Mouse (Mus musculus): ENCODE measurements around the gene Mad1l1. TPM values are rescaled to one million over a fixed set of nuclear protein-coding genes. Genes with fewer than 3 reads are reported as not detected.

Mad1l1 gene
- polyA plus RNA-seq, 1 experiment from 2014 or later = 44.2 TPM

DNA sequence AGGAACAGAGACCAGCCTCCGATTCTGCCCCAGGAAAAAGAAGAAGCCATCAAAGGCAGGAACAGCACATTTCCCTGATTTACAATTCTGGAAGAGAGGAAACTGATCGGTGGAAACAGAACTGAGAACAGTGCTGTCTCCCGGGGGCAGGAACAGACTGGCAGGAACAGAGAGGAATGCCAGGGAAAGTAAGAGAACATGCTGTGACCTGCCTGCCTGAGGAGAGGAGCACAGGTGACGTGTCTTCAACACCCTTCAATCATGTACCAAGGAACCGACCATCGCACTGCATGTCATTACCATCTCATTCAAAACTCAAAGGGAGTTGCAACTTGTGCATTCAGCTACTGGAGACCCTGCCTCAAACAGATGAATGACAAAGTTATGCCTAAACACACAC is 44.6 kb downstream of the Mad1l1 start:
- ATAC-seq (ENCODE audit: low FRiP score) = no peak
- Histone ChIP-seq H3K9me3 (ENCODE audit: control insufficient read depth, low read length) (no peaks in the 10 kb centered on the region), H3K36me3 (ENCODE audit: control insufficient read depth, insufficient read depth, low read length) (no peaks in the 10 kb centered on the region), H3K4me2 (no peak overlapping the region), H3K27me3 (ENCODE audit: control insufficient read depth, insufficient read depth, low read length) (no peaks in the 10 kb centered on the region), H3K9ac (ENCODE audit: low read length) (no peak overlapping the region), H3K4me1 (ENCODE audit: control insufficient read depth, insufficient read depth, low read length) (no peaks in the 10 kb centered on the region), H3K4me3 (ENCODE audit: low read depth, low read length) (no peak overlapping the region), H3K27ac (ENCODE audit: low read depth, low read length) (no peak overlapping the region)
- no peak for DNase-seq (ENCODE audit: low spot score, missing footprints)
- WGBS = 85% methylated on average over 6 of the region's 6 CpGs

DNA sequence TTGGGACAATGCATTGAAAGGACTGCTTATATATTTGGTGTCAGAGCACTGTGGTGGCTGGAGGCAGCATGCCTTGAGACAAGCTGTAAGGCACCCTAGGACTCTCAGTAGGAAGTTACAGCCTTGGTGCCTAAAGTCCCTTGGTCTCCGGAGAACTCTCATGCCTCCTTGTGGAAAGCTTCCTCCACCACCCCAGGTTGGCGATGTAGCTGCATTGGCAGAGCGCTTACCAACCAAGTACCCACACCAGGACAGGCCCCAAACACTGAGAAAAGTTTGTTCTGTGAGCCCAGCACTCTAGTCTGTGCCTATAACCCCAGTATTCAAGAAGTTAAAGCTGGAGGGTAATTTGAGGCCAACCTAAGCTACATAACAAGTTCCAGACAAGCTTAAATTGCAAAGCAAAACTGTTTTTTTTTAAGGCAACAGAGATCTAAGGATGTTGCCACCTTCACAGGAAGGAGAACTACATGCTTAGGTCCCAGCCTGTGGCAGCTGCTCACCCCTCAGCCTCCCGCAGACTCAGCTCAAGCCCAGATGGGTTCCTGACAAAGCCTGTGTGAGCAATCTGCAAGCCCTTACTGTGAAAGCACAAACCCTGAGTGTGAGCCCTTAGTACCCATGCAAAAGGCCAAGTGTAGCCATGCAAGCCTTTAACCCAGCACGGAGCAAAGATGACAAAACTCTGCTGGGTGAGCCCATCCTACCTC is 50.2 kb downstream of the Mad1l1 start:
- no peaks in the 10 kb centered on the region for H3K36me3 ChIP-seq (ENCODE audit: control insufficient read depth, insufficient read depth, low read length)
- H3K9ac ChIP-seq (ENCODE audit: low read length) = no peak overlapping the region
- H3K27me3 ChIP-seq (ENCODE audit: control insufficient read depth, insufficient read depth, low read length) = no peaks in the 10 kb centered on the region
- no peak for ATAC-seq (ENCODE audit: low FRiP score)
- H3K4me1 ChIP-seq (ENCODE audit: control insufficient read depth, insufficient read depth, low read length) = no peaks in the 10 kb centered on the region
- no peak overlapping the region for H3K4me2 ChIP-seq
- DNase-seq (ENCODE audit: low spot score, missing footprints) = peak; percentile 8
- H3K9me3 ChIP-seq (ENCODE audit: control insufficient read depth, low read length) = no peaks in the 10 kb centered on the region
- H3K27ac ChIP-seq (ENCODE audit: low read depth, low read length) = no peak overlapping the region
- WGBS = 93% methylated on average over 5 of the region's 5 CpGs
- no peak overlapping the region for H3K4me3 ChIP-seq (ENCODE audit: low read depth, low read length)

DNA sequence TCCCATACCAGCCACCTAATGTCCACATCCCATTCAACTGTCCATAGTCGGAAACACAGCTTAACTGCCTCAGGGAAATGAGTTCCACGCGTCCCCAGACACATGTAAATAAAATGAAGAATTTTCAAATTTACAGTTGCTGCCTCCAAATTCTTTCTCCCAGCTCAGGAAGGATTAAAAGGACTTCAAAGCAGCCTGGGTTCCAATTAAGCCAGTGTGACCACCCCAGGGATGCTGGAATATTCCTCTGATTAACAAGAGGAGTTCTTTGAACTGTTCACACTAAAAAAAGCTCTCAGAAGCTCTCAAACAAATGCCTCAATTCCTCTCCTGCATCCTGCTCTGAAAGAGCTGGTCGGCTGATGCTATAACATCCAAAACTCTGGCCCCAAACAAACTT is 53.0 kb downstream of the Mad1l1 start:
- DNase-seq (ENCODE audit: low spot score, missing footprints) = no peak
- Histone ChIP-seq H3K9ac (ENCODE audit: low read length) (no peak overlapping the region), H3K27me3 (ENCODE audit: control insufficient read depth, insufficient read depth, low read length) (no peaks in the 10 kb centered on the region), H3K9me3 (ENCODE audit: control insufficient read depth, low read length) (no peaks in the 10 kb centered on the region), H3K4me3 (ENCODE audit: low read depth, low read length) (no peak overlapping the region), H3K4me1 (ENCODE audit: control insufficient read depth, insufficient read depth, low read length) (peaks cover 22% of the 10 kb centered on the region), H3K36me3 (ENCODE audit: control insufficient read depth, insufficient read depth, low read length) (no peaks in the 10 kb centered on the region), H3K4me2 (no peak overlapping the region), H3K27ac (ENCODE audit: low read depth, low read length) (no peak overlapping the region)
- ATAC-seq (ENCODE audit: low FRiP score) = no peak
- 80% methylated on average over 4 of the region's 4 CpGs for WGBS

DNA sequence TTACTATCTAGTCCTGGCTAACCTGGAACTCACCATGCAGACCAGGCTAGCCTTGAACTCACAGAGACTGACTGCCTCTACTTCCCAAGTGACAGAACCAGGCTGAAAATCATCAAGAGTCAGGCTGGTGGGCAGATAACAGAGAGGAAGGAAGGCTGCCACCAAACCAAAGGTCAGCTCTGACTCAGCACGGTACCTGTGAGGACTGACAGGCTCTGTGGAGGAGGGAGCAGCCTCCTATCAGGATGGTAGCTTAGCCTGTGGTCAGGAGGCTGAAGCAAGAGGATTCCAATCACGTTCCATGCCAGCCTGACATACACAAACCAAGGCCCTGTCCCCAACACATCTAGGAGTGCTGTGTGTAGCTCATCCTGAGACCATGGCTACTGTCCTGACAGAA is 54.3 kb downstream of the Mad1l1 start:
- no peaks in the 10 kb centered on the region for H3K27me3 ChIP-seq (ENCODE audit: control insufficient read depth, insufficient read depth, low read length)
- H3K27ac ChIP-seq (ENCODE audit: low read depth, low read length) = no peak overlapping the region
- H3K4me2 ChIP-seq = no peak overlapping the region
- no peaks in the 10 kb centered on the region for H3K9me3 ChIP-seq (ENCODE audit: control insufficient read depth, low read length)
- H3K4me3 ChIP-seq (ENCODE audit: low read depth, low read length) = no peak overlapping the region
- H3K9ac ChIP-seq (ENCODE audit: low read length) = no peak overlapping the region
- 83% methylated on average over 2 of the region's 2 CpGs for WGBS
- ATAC-seq (ENCODE audit: low FRiP score) (no peak), DNase-seq (ENCODE audit: low spot score, missing footprints) (no peak)
- H3K4me1 ChIP-seq (ENCODE audit: control insufficient read depth, insufficient read depth, low read length) = peaks cover 22% of the 10 kb centered on the region
- no peaks in the 10 kb centered on the region for H3K36me3 ChIP-seq (ENCODE audit: control insufficient read depth, insufficient read depth, low read length)

DNA sequence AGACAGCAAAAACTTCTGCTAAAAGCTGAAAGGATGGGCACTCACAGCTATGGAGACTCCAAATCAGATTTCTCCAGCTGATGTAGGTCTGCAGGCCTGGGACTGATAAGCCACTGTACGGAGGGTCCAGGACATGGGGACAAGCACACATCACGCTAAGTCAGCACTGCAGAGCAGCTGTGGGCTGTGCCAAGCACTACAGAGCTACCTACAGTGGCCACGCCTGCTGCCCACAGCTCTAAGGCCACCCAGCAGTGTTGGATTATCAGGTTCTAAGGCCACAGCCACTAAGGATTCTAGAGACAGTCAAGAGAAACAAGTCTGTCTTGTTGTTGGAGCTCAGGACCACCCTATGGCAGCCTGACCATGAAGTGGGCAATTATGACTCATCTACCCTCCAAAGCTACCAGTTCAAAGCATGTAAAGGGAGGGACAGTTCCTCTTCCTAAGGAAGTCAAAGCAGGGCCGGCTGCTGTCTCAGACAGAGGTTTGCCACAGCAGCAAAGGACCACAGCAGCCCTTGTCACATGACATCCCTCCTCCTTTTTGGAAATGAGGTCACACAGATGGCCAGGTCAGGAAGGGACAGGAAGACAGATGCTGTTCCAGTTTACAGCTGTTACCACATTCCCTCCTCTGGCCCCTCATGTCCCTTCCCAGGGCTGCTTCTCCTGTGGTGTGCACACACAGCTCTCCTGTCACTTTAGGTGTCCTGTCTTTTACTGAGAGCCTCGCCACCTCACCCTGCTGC is 56.4 kb downstream of the Mad1l1 start:
- peak overlapping the region; percentile 77 for H3K27ac ChIP-seq (ENCODE audit: low read depth, low read length)
- no peaks in the 10 kb centered on the region; the same call in 1 of the 2 replicates for H3K36me3 ChIP-seq (ENCODE audit: control insufficient read depth, insufficient read depth, low read length)
- H3K9me3 ChIP-seq (ENCODE audit: control insufficient read depth, low read length) = no peaks in the 10 kb centered on the region
- H3K4me3 ChIP-seq (ENCODE audit: low read depth, low read length) = no peak overlapping the region
- WGBS = 70% methylated on average over 5 of the region's 5 CpGs
- peak overlapping the region; percentile 37; the same call in 1 of the 2 replicates for H3K9ac ChIP-seq (ENCODE audit: low read length)
- no peaks in the 10 kb centered on the region for H3K27me3 ChIP-seq (ENCODE audit: control insufficient read depth, insufficient read depth, low read length)
- ATAC-seq (ENCODE audit: low FRiP score) = peak; percentile 25
- H3K4me1 ChIP-seq (ENCODE audit: control insufficient read depth, insufficient read depth, low read length) = peaks cover 22% of the 10 kb centered on the region
- DNase-seq (ENCODE audit: low spot score, missing footprints) = peak; percentile 89
- no peak overlapping the region for H3K4me2 ChIP-seq

DNA sequence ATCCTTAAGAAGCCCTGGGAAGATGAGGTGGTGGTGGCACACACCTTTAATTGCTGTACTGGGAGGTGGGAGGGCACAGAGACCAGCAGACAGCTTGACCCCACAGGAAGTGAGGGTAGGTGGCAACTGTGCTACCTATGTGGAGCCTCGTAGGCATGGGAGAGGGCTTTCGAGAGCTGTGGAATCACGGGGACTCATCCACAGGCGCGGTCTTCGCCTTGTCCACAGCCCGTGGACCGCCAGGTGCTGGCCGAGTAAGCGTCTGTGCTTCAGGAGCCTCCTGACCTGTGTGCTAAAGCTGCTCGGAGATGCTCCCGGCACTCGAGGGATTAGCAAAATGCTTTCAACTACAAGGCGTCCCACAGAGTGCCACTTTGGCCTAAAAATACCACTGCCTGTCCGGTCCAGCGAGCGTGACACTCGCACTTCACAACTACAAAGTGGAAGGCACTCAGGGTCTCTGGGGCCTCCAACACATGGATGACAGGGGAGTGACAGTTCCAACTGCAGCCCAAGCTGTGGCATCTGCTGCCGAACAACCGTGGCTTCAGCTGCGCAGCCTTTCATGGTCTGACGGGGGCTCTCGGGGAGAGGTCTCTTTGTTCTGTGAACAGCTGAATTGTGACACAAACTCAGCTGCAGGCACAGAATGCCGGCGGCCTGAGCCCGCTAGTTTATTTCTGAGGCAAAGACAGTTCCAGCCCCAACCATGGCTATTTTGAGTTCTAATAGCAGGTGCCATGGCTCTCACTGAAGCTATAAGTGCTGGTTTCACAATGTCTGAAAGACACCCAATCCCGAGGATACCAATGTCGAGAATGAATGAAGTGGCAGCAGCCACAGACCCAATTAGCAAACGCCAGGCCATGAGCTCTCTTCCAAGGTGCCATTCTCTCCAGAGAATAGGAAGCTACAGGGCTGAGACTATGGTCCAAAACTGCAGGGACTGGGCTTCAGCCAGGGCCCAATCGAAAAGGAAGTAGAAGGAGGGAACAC is 57.3 kb downstream of the Mad1l1 start:
- peak overlapping the region; percentile 37; the same call in 1 of the 2 replicates for H3K9ac ChIP-seq (ENCODE audit: low read length)
- no peak overlapping the region for H3K4me3 ChIP-seq (ENCODE audit: low read depth, low read length)
- H3K36me3 ChIP-seq (ENCODE audit: control insufficient read depth, insufficient read depth, low read length) = no peaks in the 10 kb centered on the region; the same call in 1 of the 2 replicates
- WGBS = 21% methylated on average over 30 of the region's 30 CpGs
- H3K27ac ChIP-seq (ENCODE audit: low read depth, low read length) = peak overlapping the region; percentile 77
- H3K4me2 ChIP-seq = 0 out of 2 replicates have a peak overlapping the region, but pooled peaks have one; percentile 6
- H3K9me3 ChIP-seq (ENCODE audit: control insufficient read depth, low read length) = no peaks in the 10 kb centered on the region
- H3K27me3 ChIP-seq (ENCODE audit: control insufficient read depth, insufficient read depth, low read length) = no peaks in the 10 kb centered on the region
- ATAC-seq (ENCODE audit: low FRiP score) (peak; percentile 82), DNase-seq (ENCODE audit: low spot score, missing footprints) (peak; percentile 93)
- peaks cover 22% of the 10 kb centered on the region for H3K4me1 ChIP-seq (ENCODE audit: control insufficient read depth, insufficient read depth, low read length)

DNA sequence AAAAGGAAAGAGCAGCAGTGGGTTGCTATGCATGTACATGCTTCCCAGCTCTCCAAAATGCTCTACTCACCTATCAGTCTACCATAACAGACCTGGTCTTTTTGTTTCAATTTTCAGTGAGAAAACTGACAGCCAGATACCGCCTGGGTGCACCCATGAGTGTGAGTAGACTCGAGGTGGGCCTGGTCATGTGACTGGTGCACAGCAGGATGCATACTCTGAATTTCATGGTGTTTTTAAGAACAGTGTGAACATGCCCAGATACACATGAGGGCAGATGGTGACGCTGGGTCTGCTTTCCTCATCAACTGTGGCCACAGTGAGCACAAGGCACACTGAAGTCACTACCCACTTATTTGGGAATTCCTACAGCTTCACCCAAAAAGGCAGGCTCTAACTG is 59.0 kb downstream of the Mad1l1 start:
- WGBS = 88% methylated on average over 3 of the region's 3 CpGs
- H3K4me2 ChIP-seq = no peak overlapping the region

DNA sequence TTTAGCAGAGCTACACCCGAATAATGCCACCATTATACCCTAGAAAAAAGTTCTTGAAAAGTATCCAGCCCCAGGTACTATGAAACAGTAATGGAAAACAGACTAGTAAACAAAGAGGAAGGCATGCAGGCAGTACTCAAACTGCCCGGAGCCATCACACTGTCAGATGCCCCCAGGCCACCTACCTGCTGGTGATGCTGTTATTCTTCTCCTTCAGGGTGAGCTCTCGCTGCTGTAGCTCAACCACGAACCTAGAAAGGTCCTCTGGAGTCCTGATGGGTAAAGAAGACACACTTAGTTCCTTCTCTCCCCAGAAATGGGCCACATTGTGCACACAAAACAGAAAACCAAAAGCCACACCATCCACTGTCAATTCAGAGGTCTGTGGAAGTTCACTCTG is 60.0 kb downstream of the Mad1l1 start:
- peaks cover 22% of the 10 kb centered on the region for H3K4me1 ChIP-seq (ENCODE audit: control insufficient read depth, insufficient read depth, low read length)
- H3K4me2 ChIP-seq = no peak overlapping the region
- H3K4me3 ChIP-seq (ENCODE audit: low read depth, low read length) = no peak overlapping the region
- WGBS = 90% methylated on average over 4 of the region's 4 CpGs
- no peaks in the 10 kb centered on the region for H3K27me3 ChIP-seq (ENCODE audit: control insufficient read depth, insufficient read depth, low read length)
- no peaks in the 10 kb centered on the region; the same call in 1 of the 2 replicates for H3K36me3 ChIP-seq (ENCODE audit: control insufficient read depth, insufficient read depth, low read length)
- H3K9me3 ChIP-seq (ENCODE audit: control insufficient read depth, low read length) = no peaks in the 10 kb centered on the region
- no peak for ATAC-seq (ENCODE audit: low FRiP score)
- H3K9ac ChIP-seq (ENCODE audit: low read length) = no peak overlapping the region
- DNase-seq (ENCODE audit: low spot score, missing footprints) = no peak
- H3K27ac ChIP-seq (ENCODE audit: low read depth, low read length) = no peak overlapping the region

More for the DNA sequence above, 59.0 kb downstream of the Mad1l1 start:
- Histone ChIP-seq H3K36me3 (ENCODE audit: control insufficient read depth, insufficient read depth, low read length) (no peaks in the 10 kb centered on the region; the same call in 1 of the 2 replicates), H3K27me3 (ENCODE audit: control insufficient read depth, insufficient read depth, low read length) (no peaks in the 10 kb centered on the region), H3K4me3 (ENCODE audit: low read depth, low read length) (no peak overlapping the region), H3K9me3 (ENCODE audit: control insufficient read depth, low read length) (no peaks in the 10 kb centered on the region), H3K9ac (ENCODE audit: low read length) (no peak overlapping the region), H3K27ac (ENCODE audit: low read depth, low read length) (no peak overlapping the region), H3K4me1 (ENCODE audit: control insufficient read depth, insufficient read depth, low read length) (peaks cover 22% of the 10 kb centered on the region)
- DNase-seq (ENCODE audit: low spot score, missing footprints) = no peak
- no peak for ATAC-seq (ENCODE audit: low FRiP score)
